Mouse (Mus musculus) liver, embryonic 14.5 days (tissue): Measurements from ENCODE around the gene Gtf2f2. TPM values are rescaled to one million over a fixed set of nuclear protein-coding genes. Genes with fewer than 3 reads are reported as not detected.

Experiments used
- ATAC-seq: fragments of 200-750 bp; cut with Nextera tagmentation; 2 replicates; pipeline ENCODE4 v1.8.0; 2017; ENCODE audit warnings: moderate number of reproducible peaks, mild to moderate bottlenecking, moderate library complexity; ENCODE audit not compliant: insufficient read depth
- DNase-seq, 3 experiments: peaks; one replicate each; pipeline ENCODE4 v3.0.0-alpha.2; 2012 to 2013; ENCODE audit warnings: low read depth in 3 of 3, low spot score in 3 of 3
- H3K27ac ChIP-seq: fragments of 300-500 bp; sonication (generic); 2 replicates; pipeline ENCODE4 v1.5.1; 2014; ENCODE audit warnings: moderate library complexity, mild to moderate bottlenecking, control low read depth, inconsistent platforms
- H3K27me3 ChIP-seq: fragments of 300-500 bp; sonication (generic); 2 replicates; pipeline ENCODE4 v1.6.1; 2014; ENCODE audit warnings: mild to moderate bottlenecking, low read length, moderate library complexity; ENCODE audit not compliant: control insufficient read depth, insufficient read depth
- H3K36me3 ChIP-seq: fragments of 300-500 bp; sonication (generic); replicated peaks from 2 replicates; pipeline ENCODE4 v1.6.1; 2014; ENCODE audit warnings: low read depth; ENCODE audit not compliant: control insufficient read depth, insufficient read depth
- H3K4me1 ChIP-seq, 2 experiments: fragments of 200-500 bp in 1 of 2; fragments of 300-500 bp in 1 of 2; sonication (generic) in 1 of 2; replicated peaks; 2 replicates each; pipeline ENCODE4 v1.6.1; 2012 to 2014; ENCODE audit warnings: antibody characterized with exemption in 1 of 2, inconsistent platforms in 1 of 2, low read length in 1 of 2; ENCODE audit not compliant: control insufficient read depth in 2 of 2, insufficient read depth in 2 of 2
- H3K4me2 ChIP-seq: fragments of 300-500 bp; sonication (generic); 2 replicates; pipeline ENCODE4 v1.6.1; 2014; ENCODE audit warnings: low read depth, mild to moderate bottlenecking, control low read depth, moderate library complexity
- H3K4me3 ChIP-seq, 2 experiments: fragments of 200-500 bp in 1 of 2; fragments of 300-500 bp in 1 of 2; sonication (generic) in 1 of 2; 2 replicates each; pipeline ENCODE4 v1.5.1; 2012 to 2014; ENCODE audit warnings: low read depth in 2 of 2, low read length in 2 of 2, mild to moderate bottlenecking in 2 of 2, control low read depth in 1 of 2, inconsistent platforms in 1 of 2, moderate library complexity in 1 of 2; ENCODE audit not compliant: insufficient read depth in 1 of 2
- H3K9ac ChIP-seq: fragments of 300-500 bp; sonication (generic); replicated peaks from 2 replicates; pipeline ENCODE4 v1.6.1; 2014; ENCODE audit warnings: mild to moderate bottlenecking, control low read depth, moderate library complexity
- H3K9me3 ChIP-seq: fragments of 300-500 bp; sonication (generic); 2 replicates; pipeline ENCODE4 v1.6.1; 2016; ENCODE audit warnings: low read length, mixed read lengths; ENCODE audit not compliant: control insufficient read depth
- CTCF ChIP-seq: IDR thresholded peaks from 2 replicates; pipeline ENCODE4 v1.5.1; 2016; ENCODE audit warnings: antibody characterized with exemption, low read depth, control low read depth
- EP300 ChIP-seq: IDR thresholded peaks from 2 replicates; pipeline ENCODE4 v1.6.1; 2016; ENCODE audit warnings: antibody characterized with exemption, low read depth
- WGBS: fragments of 180-500 bp; shearing (Covaris S2); extraction: QIAGEN DNeasy Blood & Tissue Kit; methylation state at CpG from one replicate; pipeline ENCODE4 v1.1.7; 2014; ENCODE audit not compliant: insufficient replicate concordance; 5-methylcytosine and 5-hydroxymethylcytosine counted together
- polyA plus RNA-seq, 2 experiments: library from polyadenylated mRNA; depleted of rRNA in 1 of 2; stranded (reverse) in 1 of 2; unstranded in 1 of 2; fragments of >200 nt; fragmentation: Nextera tagmentation in 1 of 2; extraction: Ambion mirVana in 1 of 2; gene quantifications; 2 replicates each; pipeline versions ENCODE4 v1.2.1 to v1.2.3; 2012 to 2014

The Gtf2f2 gene
- polyA plus RNA-seq, 2 experiments = 13.1 to 27.1 TPM

DNA sequence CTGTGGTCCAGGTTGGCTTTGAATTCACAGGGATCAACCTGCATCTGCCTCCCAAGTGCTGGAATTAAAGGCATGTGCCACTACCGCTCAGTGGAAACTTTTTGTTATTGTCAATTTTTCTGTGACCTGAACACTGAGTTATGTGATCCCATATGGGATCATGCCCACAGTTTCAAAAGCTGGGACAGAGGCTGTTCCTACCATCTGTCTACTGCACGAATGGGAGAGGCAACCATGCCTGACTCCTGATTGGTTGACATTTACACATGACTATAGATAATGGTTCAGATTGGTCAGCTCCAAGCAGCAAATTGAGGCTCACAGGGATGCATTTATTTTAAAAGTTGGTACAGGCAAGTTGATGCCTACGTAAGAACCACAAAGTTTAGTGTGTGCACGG is 14.0 kb upstream of the Gtf2f2 start:
- WGBS = 66% methylated on average over 4 of the region's 4 CpGs
- H3K4me1 ChIP-seq = no peaks in the 10 kb centered on the region
- no peak overlapping the region for H3K27ac ChIP-seq
- H3K36me3 ChIP-seq = no peaks in the 10 kb centered on the region
- H3K4me3 ChIP-seq = no peak overlapping the region
- TF ChIP-seq EP300 (no peak), CTCF (no peak)
- DNase-seq (no peak), ATAC-seq (no peak)
- H3K9me3 ChIP-seq = no peaks in the 10 kb centered on the region
- H3K9ac ChIP-seq = no peak overlapping the region
- no peaks in the 10 kb centered on the region for H3K27me3 ChIP-seq
- no peak overlapping the region for H3K4me2 ChIP-seq

- Histone ChIP-seq H3K9ac (no peak overlapping the region), H3K4me2 (no peak overlapping the region), H3K4me3 (no peak overlapping the region), H3K36me3 (no peaks in the 10 kb centered on the region), H3K4me1 (no peaks in the 10 kb centered on the region), H3K9me3 (no peaks in the 10 kb centered on the region), H3K27ac (no peak overlapping the region), H3K27me3 (no peaks in the 10 kb centered on the region)
- DNase-seq (no peak), ATAC-seq (no peak)
- no peak for TF ChIP-seq EP300
- TF ChIP-seq CTCF = no peak
- WGBS = 55% methylated on average over 7 of the region's 7 CpGs
Observed at GRCm38 (mm10) chr14:76020927-76021719, 10.5 kb upstream of the Gtf2f2 start.

DNA sequence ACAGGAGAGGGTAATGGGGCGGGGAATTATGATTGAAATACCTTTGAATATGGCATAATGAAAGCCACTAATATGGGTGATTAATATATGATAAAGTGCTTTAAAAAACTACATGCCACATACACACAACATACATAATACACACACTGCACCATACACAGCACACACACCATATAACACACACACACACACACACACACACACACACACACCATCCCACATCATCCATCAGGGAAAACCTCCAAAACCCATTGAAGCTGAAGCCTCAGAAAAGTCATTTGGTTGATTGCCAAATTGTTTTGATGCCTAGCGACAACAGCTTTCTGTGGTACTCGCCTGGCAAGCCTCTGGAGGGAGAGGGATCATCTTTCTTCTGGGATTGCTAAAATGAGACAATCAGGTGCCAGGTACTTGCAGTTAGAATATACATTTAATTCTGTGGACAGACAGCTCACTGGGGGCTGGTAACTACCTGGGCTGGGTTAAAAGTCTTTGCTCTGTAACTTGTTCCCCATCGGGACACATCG is 9.7 kb upstream of the Gtf2f2 start:
- Histone ChIP-seq H3K27me3 (no peaks in the 10 kb centered on the region), H3K27ac (no peak overlapping the region), H3K4me2 (no peak overlapping the region), H3K4me1 (no peaks in the 10 kb centered on the region), H3K4me3 (no peak overlapping the region), H3K9ac (no peak overlapping the region), H3K9me3 (no peaks in the 10 kb centered on the region), H3K36me3 (no peaks in the 10 kb centered on the region)
- DNase-seq = no peak
- ATAC-seq = no peak
- TF ChIP-seq EP300 (no peak), CTCF (no peak)
- 73% methylated on average over 5 of the region's 5 CpGs for WGBS

- DNase-seq (no peak), ATAC-seq (no peak)
- H3K27ac ChIP-seq = no peak overlapping the region
- TF ChIP-seq EP300 (no peak), CTCF (no peak)
- no peak overlapping the region for H3K9ac ChIP-seq
- H3K4me2 ChIP-seq = no peak overlapping the region
- no peaks in the 10 kb centered on the region for H3K36me3 ChIP-seq
- H3K4me3 ChIP-seq = no peak overlapping the region
- H3K27me3 ChIP-seq = no peaks in the 10 kb centered on the region
- 71% methylated on average over 10 of the region's 10 CpGs for WGBS
- H3K4me1 ChIP-seq = no peaks in the 10 kb centered on the region
- no peaks in the 10 kb centered on the region for H3K9me3 ChIP-seq
Observed at GRCm38 (mm10) chr14:76017785-76018490, 7.3 kb upstream of the Gtf2f2 start.

GRCm38 (mm10) chr14:76014331-76014730 is 3.7 kb upstream of the Gtf2f2 start:
- Histone ChIP-seq H3K9ac (no peak overlapping the region), H3K9me3 (no peaks in the 10 kb centered on the region), H3K27ac (no peak overlapping the region), H3K4me3 (no peak overlapping the region), H3K36me3 (no peaks in the 10 kb centered on the region), H3K27me3 (no peaks in the 10 kb centered on the region), H3K4me1 (peaks cover 3 to 10% of the 10 kb centered on the region in 2 experiments; a peak in 3 of 4 replicates), H3K4me2 (no peak overlapping the region)
- DNase-seq (no peak), ATAC-seq (no peak)
- WGBS = 37% methylated on average over 2 of the region's 2 CpGs
- TF ChIP-seq CTCF (no peak), EP300 (no peak)
